Mouse (Mus musculus) ES-E14 (cell line): ENCODE measurements at regions not wholly inside any gene's neighbourhood (a gene's known extent, or its start where the extent isn't known, plus 50 kb on each side); places are given as distances from the start of the nearest gene placed in this dataset.

ENCODE experiments used
- DNase-seq: peaks from one replicate; pipeline ENCODE4 v3.0.0-alpha.2; 2013; ENCODE audit warnings: low read depth, low spot score
- H3K27ac ChIP-seq: 2 replicates; pipeline ENCODE4 v1.5.1; 2012; ENCODE audit warnings: low read depth, mild to moderate bottlenecking, low read length, moderate library complexity, mixed read lengths; ENCODE audit not compliant: poor library complexity, insufficient read depth, severe bottlenecking
- H3K36me3 ChIP-seq: 2 replicates; pipeline ENCODE4 v1.6.1; 2012; ENCODE audit warnings: mild to moderate bottlenecking, low read length, moderate library complexity, mixed read lengths; ENCODE audit not compliant: control insufficient read depth, poor library complexity, insufficient read depth, severe bottlenecking
- H3K4me1 ChIP-seq, 2 experiments: fragments of 150-350 bp in 1 of 2; sonication (generic) in 1 of 2; 2 replicates each; pipeline ENCODE4 v1.6.1; 2012; ENCODE audit warnings: low read length in 2 of 2, mild to moderate bottlenecking in 1 of 2, mixed read lengths in 1 of 2; ENCODE audit not compliant: control insufficient read depth in 2 of 2, insufficient read depth in 2 of 2, poor library complexity in 1 of 2
- H3K4me3 ChIP-seq, 2 experiments: fragments of 150-350 bp in 1 of 2; sonication (generic) in 1 of 2; 2 replicates each; pipeline ENCODE4 v1.5.1; 2012; ENCODE audit warnings: low read length in 2 of 2, low read depth in 1 of 2, mild to moderate bottlenecking in 1 of 2, mixed read lengths in 1 of 2; ENCODE audit not compliant: insufficient read depth in 1 of 2, poor library complexity in 1 of 2, severe bottlenecking in 1 of 2
- H3K9ac ChIP-seq: 2 replicates; pipeline ENCODE4 v1.6.1; 2012; ENCODE audit warnings: low read depth, mild to moderate bottlenecking, low read length, mixed read lengths; ENCODE audit not compliant: poor library complexity, insufficient read depth, severe bottlenecking
- H3K9me3 ChIP-seq: fragments of 150-350 bp; sonication (generic); 2 replicates; pipeline ENCODE4 v1.6.1; 2012; ENCODE audit warnings: low read depth, mild to moderate bottlenecking, low read length; ENCODE audit not compliant: control insufficient read depth, insufficient read depth
- CHD2 ChIP-seq: IDR thresholded peaks from 2 replicates; pipeline ENCODE4 v1.6.1; 2014; ENCODE audit warnings: mild to moderate bottlenecking, low read depth, low read length, inconsistent platforms
- HCFC1 ChIP-seq: IDR thresholded peaks from 2 replicates; pipeline ENCODE4 v1.6.1; 2012; ENCODE audit warnings: low read length, inconsistent platforms, borderline replicate concordance; ENCODE audit not compliant: insufficient read depth
- MAFK ChIP-seq: IDR thresholded peaks from 2 replicates; pipeline ENCODE4 v1.6.1; 2014; ENCODE audit warnings: mild to moderate bottlenecking, low read depth, low read length, inconsistent platforms; ENCODE audit not compliant: insufficient read depth
- ZC3H11A ChIP-seq: IDR thresholded peaks from 2 replicates; pipeline ENCODE4 v1.6.1; 2012; ENCODE audit warnings: low read depth, mild to moderate bottlenecking, inconsistent platforms, low read length, borderline replicate concordance
- ZNF384 ChIP-seq: IDR thresholded peaks from 2 replicates; pipeline ENCODE4 v1.6.1; 2012; ENCODE audit warnings: low read depth, low read length, inconsistent platforms
- in situ Hi-C, 2 experiments: fragments of 600-800 bp; cut with MboI; formaldehyde crosslinking; loops; one replicate each; pipeline ENCODE4 v1.15.1; 2025; ENCODE audit warnings: low sequenced_read_pairs in 2 of 2, inconsistent platforms in 1 of 2; ENCODE audit not compliant: unreplicated experiment in 2 of 2

DNA sequence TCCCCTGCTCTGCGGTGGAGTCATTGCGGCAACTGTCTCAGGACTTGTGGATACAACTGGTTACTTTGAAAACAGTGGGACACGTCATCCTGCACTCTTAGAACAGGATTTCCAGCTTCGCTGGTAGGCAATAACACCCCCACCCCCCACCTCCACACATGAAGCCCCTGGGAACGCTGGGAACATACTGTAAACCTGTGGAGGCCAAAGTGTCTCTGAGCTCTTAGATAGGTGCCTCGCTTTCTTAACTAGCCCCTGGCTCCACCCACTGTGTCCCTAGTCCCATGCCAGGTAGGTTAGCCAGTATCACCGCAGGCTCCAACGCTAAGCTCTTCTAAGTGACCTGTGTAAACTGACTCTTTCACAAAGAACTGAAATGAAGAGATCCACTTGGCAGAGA lies 63.1 kb upstream of the Wnt7b start:
- in situ Hi-C loops: no loop called here
- no peak for DNase-seq
- Histone ChIP-seq H3K27ac (no peak overlapping the region), H3K4me3 (no peak overlapping the region), H3K9ac (no peak overlapping the region), H3K9me3 (no peaks in the 10 kb centered on the region), H3K36me3 (no peaks in the 10 kb centered on the region), H3K4me1 (peaks cover 0 to 2% of the 10 kb centered on the region in 2 experiments; a peak in 2 of 4 replicates)
- TF ChIP-seq MAFK: no peak
- no peak for TF ChIP-seq CHD2
- TF ChIP-seq HCFC1: no peak
- no peak for TF ChIP-seq ZC3H11A
- TF ChIP-seq ZNF384: no peak

GRCm38 (mm10) chr15:85645971-85646638 lies 63.8 kb upstream of the Wnt7b start:
- Histone ChIP-seq H3K36me3 (no peaks in the 10 kb centered on the region), H3K4me1 (peaks cover 0 to 2% of the 10 kb centered on the region in 2 experiments; a peak in 2 of 4 replicates), H3K9ac (peak overlapping the region; percentile 12; the same call in 1 of the 2 replicates), H3K9me3 (no peaks in the 10 kb centered on the region), H3K4me3 (peak overlapping the region; percentile 29 to 45; a peak in 2 of 4 replicates), H3K27ac (no peak overlapping the region)
- in situ Hi-C loops: no loop called here
- no peak for TF ChIP-seq HCFC1
- TF ChIP-seq ZNF384: no peak
- TF ChIP-seq ZC3H11A: no peak
- no peak for TF ChIP-seq MAFK
- no peak for TF ChIP-seq CHD2
- no peak for DNase-seq

- no peak overlapping the region for H3K27ac ChIP-seq
- peaks cover 0 to 2% of the 10 kb centered on the region in 2 experiments; a peak in 2 of 4 replicates for H3K4me1 ChIP-seq
- no peak for DNase-seq
- H3K9me3 ChIP-seq: no peaks in the 10 kb centered on the region
- peak overlapping the region in 1 of 2 experiments; percentile 45; a peak in 1 of 4 replicates for H3K4me3 ChIP-seq
- H3K9ac ChIP-seq: no peak overlapping the region
- H3K36me3 ChIP-seq: no peaks in the 10 kb centered on the region
- in situ Hi-C loops: no loop called here
- no peak for TF ChIP-seq ZNF384
- no peak for TF ChIP-seq HCFC1
- TF ChIP-seq MAFK: no peak
- TF ChIP-seq CHD2: no peak
- TF ChIP-seq ZC3H11A: no peak
Measured at GRCm38 (mm10) chr15:85646639-85647277, 64.5 kb upstream of the Wnt7b start.

GRCm38 (mm10) chr15:85647593-85647992 lies 65.3 kb upstream of the Wnt7b start:
- Histone ChIP-seq H3K4me1 (peaks cover 0 to 2% of the 10 kb centered on the region in 2 experiments; a peak in 2 of 4 replicates), H3K9me3 (no peaks in the 10 kb centered on the region), H3K36me3 (no peaks in the 10 kb centered on the region), H3K27ac (no peak overlapping the region), H3K9ac (no peak overlapping the region), H3K4me3 (no peak overlapping the region)
- no peak for TF ChIP-seq MAFK
- TF ChIP-seq HCFC1: no peak
- no peak for TF ChIP-seq CHD2
- TF ChIP-seq ZC3H11A: no peak
- no peak for TF ChIP-seq ZNF384
- DNase-seq: no peak
- in situ Hi-C loops: no loop called here
